Mouse (Mus musculus): ENCODE data around the gene Cmtm2b. TPM values are rescaled to one million over a fixed set of nuclear protein-coding genes. Genes with fewer than 3 reads are reported as not detected.

Cmtm2b gene
- polyA plus RNA-seq, 1 experiment from 2014 or later: not detected

Other genes with a start within 250 kb of the Cmtm2b start
- gene Cdh5, start 220.6 kb upstream of the Cmtm2b start, polyA plus RNA-seq (2015; fragmentation: Nextera tagmentation; extraction: Ambion mirVana): 9.5 and 11.4 TPM in 2 replicates
- gene Bean1, start 151.8 kb upstream of the Cmtm2b start, polyA plus RNA-seq (2015; fragmentation: Nextera tagmentation; extraction: Ambion mirVana): 5.6 and 7.6 TPM in 2 replicates
- 46.3 and 51.5 TPM in 2 replicates for gene Tk2, start 73.7 kb upstream of the Cmtm2b start, polyA plus RNA-seq (2015; fragmentation: Nextera tagmentation; extraction: Ambion mirVana)
- gene Cklf, start 71.4 kb upstream of the Cmtm2b start, polyA plus RNA-seq (2015; fragmentation: Nextera tagmentation; extraction: Ambion mirVana): 34.7 and 37.1 TPM in 2 replicates
- gene Cmtm2a, start 29.0 kb upstream of the Cmtm2b start, polyA plus RNA-seq (2015; fragmentation: Nextera tagmentation; extraction: Ambion mirVana): not detected in 2 replicates
- not detected in 2 replicates for gene Gm45711, start 12.1 kb upstream of the Cmtm2b start, polyA plus RNA-seq (2015; fragmentation: Nextera tagmentation; extraction: Ambion mirVana)
- gene Cmtm1, start 12.1 kb upstream of the Cmtm2b start, polyA plus RNA-seq (2015; fragmentation: Nextera tagmentation; extraction: Ambion mirVana): not detected in 2 replicates
- gene Gm11020, start 663 bp upstream of the Cmtm2b start, polyA plus RNA-seq (2015; fragmentation: Nextera tagmentation; extraction: Ambion mirVana): not detected in 2 replicates
- 33.7 and 37.0 TPM in 2 replicates for gene Cmtm3, start 17.2 kb downstream of the Cmtm2b start, polyA plus RNA-seq (2015; fragmentation: Nextera tagmentation; extraction: Ambion mirVana)
- gene Cmtm4, start 73.6 kb downstream of the Cmtm2b start, polyA plus RNA-seq (2015; fragmentation: Nextera tagmentation; extraction: Ambion mirVana): 2.7 TPM in 2 replicates
- 114 and 136 TPM in 2 replicates for gene Dync1li2, start 120.8 kb downstream of the Cmtm2b start, polyA plus RNA-seq (2015; fragmentation: Nextera tagmentation; extraction: Ambion mirVana)
- 0.70 and 0.81 TPM in 2 replicates for gene Terb1, start 187.7 kb downstream of the Cmtm2b start, polyA plus RNA-seq (2015; fragmentation: Nextera tagmentation; extraction: Ambion mirVana)
- 106 and 110 TPM in 2 replicates for gene Nae1, start 212.4 kb downstream of the Cmtm2b start, polyA plus RNA-seq (2015; fragmentation: Nextera tagmentation; extraction: Ambion mirVana)
- gene Car7, start 212.5 kb downstream of the Cmtm2b start, polyA plus RNA-seq (2015; fragmentation: Nextera tagmentation; extraction: Ambion mirVana): 3.5 and 4.6 TPM in 2 replicates